Mouse (Mus musculus) megakaryocyte, embryonic 14.5 days (primary cell): ENCODE results near the gene Nos1ap.

ENCODE experiments used
- FLI1 ChIP-seq: IDR thresholded peaks from 2 replicates; pipeline ENCODE4 v1.6.1; 2012; ENCODE audit warnings: low read length, inconsistent platforms, mixed read lengths
- GATA1 ChIP-seq: IDR thresholded peaks from 3 replicates; pipeline ENCODE4 v1.6.1; 2012; ENCODE audit warnings: mixed read lengths, low read length, inconsistent platforms, borderline replicate concordance

DNA sequence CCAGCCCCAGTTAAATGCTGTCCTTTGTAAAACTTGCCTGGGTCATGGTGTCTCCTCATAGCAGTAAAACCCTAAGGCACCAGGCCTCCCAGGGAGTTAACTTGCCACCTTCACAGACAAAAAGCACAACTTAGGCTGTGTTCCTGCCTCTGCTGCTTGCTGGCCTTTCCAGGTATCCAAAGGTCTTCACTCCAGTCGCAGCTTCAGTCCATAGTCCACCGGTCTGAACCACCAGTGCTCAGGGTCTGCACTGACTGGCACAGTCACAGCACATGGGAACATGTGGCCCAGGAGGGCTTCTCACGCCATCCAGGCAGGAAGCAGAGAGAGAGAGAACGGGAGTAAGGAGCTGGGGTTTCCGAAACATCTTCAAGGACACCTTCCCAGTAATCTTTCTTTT lies 10.2 kb downstream of the Nos1ap start:
- no peak for TF ChIP-seq GATA1
- TF ChIP-seq FLI1: no peak
